Mouse (Mus musculus) neural tube, embryonic 14.5 days (tissue): Measurements from ENCODE around the gene Fkbp6. TPM values are rescaled to one million over a fixed set of nuclear protein-coding genes. Genes with fewer than 3 reads are reported as not detected.

ENCODE experiments used
- ATAC-seq: fragments of 200-750 bp; cut with Nextera tagmentation; 2 replicates; pipeline ENCODE4 v1.8.0; 2017; ENCODE audit warnings: low read depth, mild to moderate bottlenecking, moderate TSS enrichment, moderate library complexity
- H3K27ac ChIP-seq: fragments of 300-500 bp; sonication (generic); 2 replicates; pipeline ENCODE4 v1.5.1; 2014; ENCODE audit warnings: low read depth, mild to moderate bottlenecking, control low read depth, low read length, moderate library complexity, mixed read lengths
- H3K27me3 ChIP-seq: fragments of 300-500 bp; sonication (generic); 2 replicates; pipeline ENCODE4 v1.6.1; 2014; ENCODE audit warnings: low read length; ENCODE audit not compliant: control insufficient read depth, insufficient read depth
- H3K36me3 ChIP-seq: fragments of 300-500 bp; sonication (generic); 2 replicates; pipeline ENCODE4 v1.6.1; 2014; ENCODE audit warnings: low read length, mixed read lengths; ENCODE audit not compliant: control insufficient read depth, insufficient read depth
- H3K4me1 ChIP-seq: fragments of 300-500 bp; sonication (generic); 2 replicates; pipeline ENCODE4 v1.6.1; 2014; ENCODE audit warnings: low read length; ENCODE audit not compliant: control insufficient read depth, insufficient read depth
- H3K4me2 ChIP-seq: fragments of 300-500 bp; sonication (generic); 2 replicates; pipeline ENCODE4 v1.6.1; 2014; ENCODE audit warnings: mild to moderate bottlenecking, low read depth, low read length, control low read depth
- H3K4me3 ChIP-seq: fragments of 300-500 bp; sonication (generic); 2 replicates; pipeline ENCODE4 v1.5.1; 2014; ENCODE audit warnings: low read depth, low read length, control low read depth, mixed read lengths
- H3K9ac ChIP-seq: fragments of 300-500 bp; sonication (generic); replicated peaks from 2 replicates; pipeline ENCODE4 v1.6.1; 2014; ENCODE audit warnings: low read depth, mild to moderate bottlenecking, control low read depth, low read length, mixed read lengths
- H3K9me3 ChIP-seq: fragments of 300-500 bp; sonication (generic); 2 replicates; pipeline ENCODE4 v1.6.1; 2016; ENCODE audit warnings: low read length; ENCODE audit not compliant: control insufficient read depth
- WGBS: fragments of 180-500 bp; shearing (Covaris S2); extraction: QIAGEN DNeasy Blood & Tissue Kit; methylation state at CpG from one replicate; pipeline ENCODE4 v1.1.7; 2014; 5-methylcytosine and 5-hydroxymethylcytosine counted together
- polyA plus RNA-seq: library from polyadenylated mRNA; unstranded; fragments of >200 nt; fragmentation: Nextera tagmentation; extraction: Ambion mirVana; gene quantifications from 2 replicates; pipeline ENCODE4 v1.2.1, GENCODE M21; 2014

Gene Fkbp6
- polyA plus RNA-seq, 1 experiment from 2014 or later: not detected

- no peak overlapping the region for H3K4me2 ChIP-seq
- H3K4me1 ChIP-seq: no peaks in the 10 kb centered on the region
- 84% methylated on average over 12 of the region's 12 CpGs for WGBS
- H3K27ac ChIP-seq: peak overlapping the region; percentile 70; the same call in 1 of the 2 replicates
- no peak overlapping the region for H3K9ac ChIP-seq
- H3K9me3 ChIP-seq: no peaks in the 10 kb centered on the region
- no peaks in the 10 kb centered on the region for H3K27me3 ChIP-seq
- H3K36me3 ChIP-seq: no peaks in the 10 kb centered on the region
- no peak for ATAC-seq
- H3K4me3 ChIP-seq: no peak overlapping the region
Measured at GRCm38 (mm10) chr5:135257559-135257958, 92.3 kb downstream of the Fkbp6 start.

DNA sequence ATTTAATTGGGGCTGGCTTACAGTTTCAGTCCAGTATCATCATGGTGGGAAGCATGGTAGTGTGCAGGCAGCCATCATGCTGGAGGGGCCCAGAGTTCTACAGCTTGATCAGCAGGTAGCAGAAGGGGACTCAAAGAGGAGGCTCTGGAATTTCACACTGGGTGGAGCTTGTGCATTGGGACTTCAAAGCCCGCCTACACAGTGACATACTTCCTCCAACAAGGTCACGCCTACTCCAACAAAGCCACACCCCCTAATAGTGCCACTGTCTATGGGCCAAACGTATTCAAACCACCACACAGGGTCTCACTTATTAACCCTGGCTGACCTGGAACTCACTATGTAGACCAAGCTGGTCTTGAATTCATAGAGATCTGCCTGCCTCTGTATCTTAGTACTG, 93.7 kb downstream of the Fkbp6 start:
- no peak for ATAC-seq

DNA sequence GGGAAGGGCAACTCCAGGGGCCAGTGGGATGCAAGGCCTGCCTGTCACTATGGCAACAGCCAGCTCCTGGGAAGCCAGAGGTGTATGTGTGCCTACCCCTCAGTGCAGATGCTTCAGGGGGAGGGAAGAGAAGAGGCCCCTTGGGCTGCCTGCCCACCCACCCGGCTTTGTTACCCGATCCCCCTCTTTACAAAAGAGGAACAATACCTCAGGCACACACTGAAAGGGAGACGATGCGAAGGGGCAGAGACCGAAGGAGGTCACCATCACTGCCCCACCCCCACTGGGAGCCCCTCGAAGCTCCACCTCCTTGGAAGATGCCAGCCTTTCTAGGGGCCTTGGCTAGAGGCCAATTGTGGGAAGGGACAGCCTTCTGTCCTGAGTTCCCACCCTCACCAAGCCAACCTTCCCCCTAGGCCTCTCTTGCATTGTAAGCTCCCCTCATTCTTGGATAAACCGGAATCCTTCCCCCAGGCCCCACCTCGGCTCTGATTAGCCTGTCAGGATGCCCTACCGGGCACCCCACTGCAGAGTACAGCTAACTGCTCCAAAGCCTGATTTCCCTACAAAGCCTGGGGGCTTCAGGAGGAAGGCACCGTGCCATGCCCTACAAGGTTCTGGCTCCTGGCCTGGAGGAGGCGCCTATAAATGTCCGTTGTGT, 96.0 kb downstream of the Fkbp6 start:
- peak overlapping the region; percentile 56; the same call in 1 of the 2 replicates for H3K27ac ChIP-seq
- peaks cover 8% of the 10 kb centered on the region; the same call in 1 of the 2 replicates for H3K4me1 ChIP-seq
- H3K4me3 ChIP-seq: no peak overlapping the region
- ATAC-seq: peak; percentile 78
- H3K27me3 ChIP-seq: 0 out of 2 replicates have a peak, but pooled peaks cover 5% of the 10 kb centered on the region
- WGBS: 1% methylated on average over 11 of the region's 12 CpGs
- no peaks in the 10 kb centered on the region for H3K9me3 ChIP-seq
- H3K9ac ChIP-seq: no peak overlapping the region
- no peaks in the 10 kb centered on the region for H3K36me3 ChIP-seq
- no peak overlapping the region for H3K4me2 ChIP-seq

More for the DNA sequence above, 93.7 kb downstream of the Fkbp6 start:
- Histone ChIP-seq H3K27ac (no peak overlapping the region), H3K36me3 (no peaks in the 10 kb centered on the region), H3K9ac (no peak overlapping the region), H3K27me3 (no peaks in the 10 kb centered on the region), H3K4me3 (no peak overlapping the region), H3K4me1 (no peaks in the 10 kb centered on the region), H3K4me2 (no peak overlapping the region), H3K9me3 (no peaks in the 10 kb centered on the region)
- WGBS: 98% methylated on average over 3 of the region's 3 CpGs

DNA sequence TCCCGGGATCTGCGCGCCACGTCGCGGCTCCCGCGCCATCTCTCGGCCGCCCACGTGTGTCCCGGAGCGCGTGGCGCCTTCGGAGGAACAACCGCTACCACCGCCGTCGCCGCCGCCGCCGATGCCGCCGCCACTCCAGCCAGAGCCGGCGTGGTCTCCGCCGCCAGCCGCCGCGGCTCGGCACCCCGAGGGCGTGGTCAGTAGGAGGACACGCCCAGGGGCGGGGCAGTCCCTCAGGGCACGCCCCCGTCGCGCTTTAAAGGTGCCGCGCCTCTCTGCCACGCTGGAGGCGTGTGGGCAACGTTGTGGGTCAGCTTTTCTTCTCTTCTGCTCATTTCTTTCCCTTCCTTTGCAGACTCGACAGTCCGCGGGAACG, 98.8 kb downstream of the Fkbp6 start, which contains the start of gene Fzd9:
Gene Fzd9, minus strand, starts transcription at position 152 of the 376 bp plus-strand sequence.
- ATAC-seq: peak; percentile 73
- Histone ChIP-seq H3K27ac (peak within 1 kb of the TSS; percentile 48; the same call in 1 of the 2 replicates), H3K9ac (peak within 1 kb of the TSS; percentile 58), H3K4me1 (peaks cover 8% of the 10 kb centered on the region; the same call in 1 of the 2 replicates), H3K36me3 (peaks cover 4% of the 10 kb centered on the region), H3K4me3 (peak within 1 kb of the TSS; percentile 56), H3K27me3 (0 out of 2 replicates have a peak, but pooled peaks cover 5% of the 10 kb centered on the region), H3K9me3 (no peaks in the 10 kb centered on the region), H3K4me2 (peak within 1 kb of the TSS; percentile 90)
- under 1% methylated on average over 51 of the region's 51 CpGs for WGBS

- peak overlapping the region; percentile 58 for H3K9ac ChIP-seq
- peak overlapping the region; percentile 56 for H3K4me3 ChIP-seq
- H3K36me3 ChIP-seq: peaks cover 9% of the 10 kb centered on the region
- H3K4me2 ChIP-seq: peak overlapping the region; percentile 90
- WGBS: 1% methylated on average over 70 of the region's 92 CpGs
- 0 out of 2 replicates have a peak, but pooled peaks cover 5% of the 10 kb centered on the region for H3K27me3 ChIP-seq
- ATAC-seq: peak; percentile 33
- peaks cover 8% of the 10 kb centered on the region; the same call in 1 of the 2 replicates for H3K4me1 ChIP-seq
- peak overlapping the region; percentile 48; the same call in 1 of the 2 replicates for H3K27ac ChIP-seq
- no peaks in the 10 kb centered on the region for H3K9me3 ChIP-seq
Measured at GRCm38 (mm10) chr5:135250186-135251078, 99.4 kb downstream of the Fkbp6 start.

DNA sequence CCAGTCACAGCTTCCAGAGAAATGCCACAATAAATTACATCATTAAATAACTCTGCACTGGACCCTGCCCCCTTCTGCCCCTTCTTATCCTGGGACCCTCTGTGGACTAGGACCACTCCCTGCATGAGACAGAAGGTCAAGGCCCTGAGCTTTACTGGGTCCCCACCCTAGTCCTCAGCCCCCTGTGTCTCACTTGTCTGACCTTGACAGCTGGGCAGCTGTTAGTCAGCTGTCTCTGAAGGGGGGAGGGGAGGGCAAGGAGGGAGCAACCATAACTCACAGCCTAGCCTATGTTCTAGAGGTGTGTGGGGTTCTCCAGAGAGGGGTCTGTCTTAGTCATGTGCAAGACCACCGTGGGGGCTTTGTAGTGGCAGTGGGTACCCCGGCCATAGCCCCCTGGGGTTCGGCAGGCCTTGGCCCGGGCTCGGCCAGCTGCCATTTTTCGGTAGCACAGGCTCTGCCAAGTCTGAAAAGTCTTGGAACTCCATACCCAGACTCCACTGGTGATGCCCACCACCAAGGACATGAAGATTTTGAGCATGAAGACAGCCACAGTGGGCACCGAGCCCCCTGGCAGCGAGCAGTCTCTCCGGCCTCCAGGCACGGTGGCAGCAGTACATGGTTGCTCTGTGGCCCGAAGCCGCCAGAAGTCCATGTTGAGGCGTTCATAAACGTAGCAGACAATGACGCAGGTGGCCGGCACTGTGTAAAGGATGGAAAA, 100.7 kb downstream of the Fkbp6 start:
- WGBS: 61% methylated on average over 16 of the region's 16 CpGs
- peaks cover 21% of the 10 kb centered on the region for H3K36me3 ChIP-seq
- no peak overlapping the region for H3K27ac ChIP-seq
- H3K9ac ChIP-seq: 0 out of 2 replicates have a peak overlapping the region, but pooled peaks have one; percentile 58
- H3K4me3 ChIP-seq: peak overlapping the region; percentile 56
- H3K4me2 ChIP-seq: peak overlapping the region; percentile 90
- H3K9me3 ChIP-seq: no peaks in the 10 kb centered on the region
- peaks cover 8% of the 10 kb centered on the region; the same call in 1 of the 2 replicates for H3K4me1 ChIP-seq
- ATAC-seq: no peak
- 0 out of 2 replicates have a peak, but pooled peaks cover 5% of the 10 kb centered on the region for H3K27me3 ChIP-seq

- Histone ChIP-seq H3K9ac (no peak overlapping the region), H3K27me3 (0 out of 2 replicates have a peak, but pooled peaks cover 5% of the 10 kb centered on the region), H3K9me3 (no peaks in the 10 kb centered on the region), H3K4me1 (peaks cover 8% of the 10 kb centered on the region; the same call in 1 of the 2 replicates), H3K4me3 (no peak overlapping the region), H3K36me3 (peaks cover 33% of the 10 kb centered on the region), H3K4me2 (peak overlapping the region; percentile 90), H3K27ac (no peak overlapping the region)
- no peak for ATAC-seq
- WGBS: 72% methylated on average over 9 of the region's 9 CpGs
Measured at GRCm38 (mm10) chr5:135247337-135247736, 102.5 kb downstream of the Fkbp6 start.

DNA sequence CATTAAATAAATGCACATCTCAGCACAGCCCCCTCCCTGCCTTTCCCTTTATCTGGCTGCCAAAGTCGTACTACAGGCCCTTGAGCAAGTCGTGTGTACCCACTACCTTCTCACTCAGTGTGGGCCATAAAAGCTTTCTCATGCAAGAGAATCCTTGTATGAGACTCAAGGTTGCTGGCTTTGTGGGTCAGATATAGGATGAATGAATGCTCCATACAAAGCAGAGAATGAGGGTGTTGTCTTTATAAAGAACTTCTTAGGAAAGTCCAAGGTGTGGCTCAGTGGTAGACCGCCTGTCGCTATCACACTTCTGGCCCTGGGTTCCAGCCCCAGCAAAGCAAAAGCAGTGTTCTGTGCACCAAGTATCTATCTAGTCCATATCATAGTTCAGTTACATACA, 103.3 kb downstream of the Fkbp6 start:
- Histone ChIP-seq H3K4me3 (no peak overlapping the region), H3K9ac (no peak overlapping the region), H3K4me1 (peaks cover 8% of the 10 kb centered on the region; the same call in 1 of the 2 replicates), H3K4me2 (no peak overlapping the region), H3K27ac (no peak overlapping the region), H3K9me3 (no peaks in the 10 kb centered on the region), H3K27me3 (0 out of 2 replicates have a peak, but pooled peaks cover 5% of the 10 kb centered on the region), H3K36me3 (peaks cover 41% of the 10 kb centered on the region)
- 49% methylated on average over 4 of the region's 4 CpGs for WGBS
- ATAC-seq: no peak
